Mouse (Mus musculus) kidney, embryonic 16.5 days (tissue): ENCODE results near the gene Gucy2f. TPM values are rescaled to one million over a fixed set of nuclear protein-coding genes. Genes with fewer than 3 reads are reported as not detected.

Source experiments
- ATAC-seq: fragments of 200-750 bp; cut with Nextera tagmentation; 2 replicates; pipeline ENCODE4 v1.8.0; 2017; ENCODE audit warnings: moderate TSS enrichment; ENCODE audit not compliant: low FRiP score, low TSS enrichment
- H3K27ac ChIP-seq: fragments of 300-500 bp; sonication (generic); 2 replicates; pipeline ENCODE4 v1.5.1; 2014; ENCODE audit warnings: low read length
- H3K27me3 ChIP-seq: fragments of 300-500 bp; sonication (generic); 2 replicates; pipeline ENCODE4 v1.6.1; 2014; ENCODE audit warnings: low read length, control low read depth, mixed read lengths; ENCODE audit not compliant: insufficient read depth
- H3K36me3 ChIP-seq: fragments of 300-500 bp; sonication (generic); 2 replicates; pipeline ENCODE4 v1.6.1; 2014; ENCODE audit warnings: low read length, control low read depth, mixed read lengths; ENCODE audit not compliant: insufficient read depth
- H3K4me1 ChIP-seq: fragments of 300-500 bp; sonication (generic); 2 replicates; pipeline ENCODE4 v1.6.1; 2014; ENCODE audit warnings: low read length, control low read depth, mixed read lengths; ENCODE audit not compliant: insufficient read depth
- H3K4me2 ChIP-seq: fragments of 300-500 bp; sonication (generic); replicated peaks from 2 replicates; pipeline ENCODE4 v1.6.1; 2014; ENCODE audit warnings: low read depth, low read length
- H3K4me3 ChIP-seq: fragments of 300-500 bp; sonication (generic); 2 replicates; pipeline ENCODE4 v1.5.1; 2014; ENCODE audit warnings: mild to moderate bottlenecking, low read length
- H3K9ac ChIP-seq: fragments of 300-500 bp; sonication (generic); replicated peaks from 2 replicates; pipeline ENCODE4 v1.6.1; 2014; ENCODE audit warnings: low read length
- H3K9me3 ChIP-seq: fragments of 300-500 bp; sonication (generic); 2 replicates; pipeline ENCODE4 v1.6.1; 2016; ENCODE audit warnings: low read length, control low read depth
- WGBS: fragments of 180-500 bp; shearing (Covaris S2); extraction: QIAGEN DNeasy Blood & Tissue Kit; methylation state at CpG from one replicate; pipeline ENCODE4 v1.1.7; 2014; 5-methylcytosine and 5-hydroxymethylcytosine counted together
- polyA plus RNA-seq: library from polyadenylated mRNA; unstranded; fragments of >200 nt; fragmentation: Nextera tagmentation; extraction: Ambion mirVana; gene quantifications from 2 replicates; pipeline ENCODE4 v1.2.1, GENCODE M21; 2015

The Gucy2f gene
- polyA plus RNA-seq, 1 experiment from 2014 or later, result not detected

GRCm38 (mm10) chrX:142062585-142062984, 134.1 kb downstream of the Gucy2f start:
- WGBS, result 72% methylated on average over 3 of the region's 3 CpGs
- ATAC-seq, result no peak
- no peak overlapping the region for H3K4me3 ChIP-seq
- H3K27me3 ChIP-seq, result peaks cover 10% of the 10 kb centered on the region; the same call in 1 of the 2 replicates
- H3K9ac ChIP-seq, result no peak overlapping the region
- H3K27ac ChIP-seq, result no peak overlapping the region
- no peak overlapping the region for H3K4me2 ChIP-seq
- H3K36me3 ChIP-seq, result no peaks in the 10 kb centered on the region
- no peaks in the 10 kb centered on the region for H3K9me3 ChIP-seq
- H3K4me1 ChIP-seq, result no peaks in the 10 kb centered on the region

Other genes starting within 250 kb of the Gucy2f start
- 24.4 and 26.7 TPM in 2 replicates for gene Nxt2, start 29.8 kb upstream of the Gucy2f start, polyA plus RNA-seq
- gene Kcne1l, start 109.4 kb upstream of the Gucy2f start, polyA plus RNA-seq, result 21.6 and 22.3 TPM in 2 replicates
- 21.6 and 22.4 TPM in 2 replicates for gene Acsl4, start 193.6 kb upstream of the Gucy2f start, polyA plus RNA-seq